Mouse (Mus musculus): Measurements from ENCODE around the gene 3110040N11Rik. TPM values are rescaled to one million over a fixed set of nuclear protein-coding genes. Genes with fewer than 3 reads are reported as not detected.
A peak's percentile ranks its signal among the peaks of the same experiment; 100 is the strongest.

Gene 3110040N11Rik
- polyA plus RNA-seq, 1 experiment from 2014 or later: 20.9 TPM

DNA sequence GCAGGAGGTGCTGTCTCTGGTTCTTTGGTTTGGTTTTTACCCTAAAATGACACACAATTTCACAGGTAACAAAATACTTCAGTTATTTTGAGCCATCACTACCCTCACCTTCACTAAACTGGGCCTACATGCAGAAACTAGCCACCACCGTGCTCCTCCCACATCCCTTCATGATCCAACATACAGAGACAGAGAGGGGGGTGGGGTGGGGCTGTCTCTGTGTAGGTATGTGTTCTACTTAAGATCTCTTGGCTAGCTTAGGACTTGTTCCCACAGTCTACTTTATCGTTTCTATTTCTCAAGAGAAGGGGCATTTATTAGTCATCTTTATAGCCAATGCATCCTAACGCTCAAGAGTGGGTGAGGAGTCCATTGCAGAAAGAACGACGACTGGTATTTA lies 742 bp downstream of the 3110040N11Rik start:
- H3K9me3 ChIP-seq (replicated peaks): no peaks in the 10 kb centered on the region
- H3K27me3 ChIP-seq: no peaks in the 10 kb centered on the region
- peaks cover 17% of the 10 kb centered on the region for H3K4me1 ChIP-seq (replicated peaks)
- peak overlapping the region; percentile 91 for H3K27ac ChIP-seq (replicated peaks)
- peak overlapping the region; percentile 77 for H3K9ac ChIP-seq
- peak overlapping the region; percentile 92 for H3K4me2 ChIP-seq
- peaks cover 7% of the 10 kb centered on the region for H3K36me3 ChIP-seq (replicated peaks)
- peak overlapping the region; percentile 70 for H3K4me3 ChIP-seq (replicated peaks)
- no peak; the same call in 1 of the 2 replicates for ATAC-seq (ENCODE audit: insufficient read depth)
- WGBS (ENCODE audit: insufficient replicate concordance): 3% methylated on average over 5 of the region's 5 CpGs

DNA sequence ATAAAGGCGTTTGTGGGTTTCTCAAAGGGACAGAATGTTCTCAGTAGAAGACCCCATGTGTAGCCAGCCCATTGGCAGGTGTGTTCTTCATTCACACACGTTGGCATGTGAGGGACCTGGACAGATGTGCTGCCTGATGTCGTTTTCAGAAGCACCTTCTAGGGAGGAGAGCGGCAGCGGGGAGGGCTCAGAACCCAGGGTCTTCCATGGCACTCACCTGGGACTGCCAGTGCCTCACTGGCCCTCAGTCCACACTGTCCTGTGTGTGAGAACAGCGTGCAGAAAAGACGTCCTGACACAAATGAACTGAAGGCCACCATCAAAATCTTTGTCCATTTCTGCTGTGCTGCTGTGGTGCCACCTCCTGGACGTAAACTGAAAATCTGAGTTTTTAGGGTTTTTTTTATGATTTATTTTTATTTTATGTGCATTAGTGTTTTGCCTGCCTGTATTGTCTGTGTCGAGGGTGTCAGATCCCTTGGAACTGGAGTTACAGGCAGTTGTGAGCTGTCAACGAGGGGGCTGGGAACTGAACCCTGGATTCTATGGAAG lies 11.5 kb downstream of the 3110040N11Rik start:
- Histone ChIP-seq H3K4me2 (no peak overlapping the region), H3K4me3 (replicated peaks) (no peak overlapping the region), H3K4me1 (replicated peaks) (no peaks in the 10 kb centered on the region), H3K36me3 (replicated peaks) (peaks cover 27% of the 10 kb centered on the region), H3K27ac (replicated peaks) (no peak overlapping the region), H3K27me3 (no peaks in the 10 kb centered on the region), H3K9me3 (replicated peaks) (0 out of 2 replicates have a peak, but pooled peaks cover 4% of the 10 kb centered on the region), H3K9ac (no peak overlapping the region)
- WGBS (ENCODE audit: insufficient replicate concordance): 59% methylated on average over 10 of the region's 10 CpGs
- no peak for ATAC-seq (ENCODE audit: insufficient read depth)

- no peak for ATAC-seq (ENCODE audit: insufficient read depth)
- H3K27me3 ChIP-seq: no peaks in the 10 kb centered on the region
- H3K4me1 ChIP-seq (replicated peaks): no peaks in the 10 kb centered on the region
- no peak overlapping the region for H3K4me3 ChIP-seq (replicated peaks)
- H3K9ac ChIP-seq: no peak overlapping the region
- peaks cover 8% of the 10 kb centered on the region for H3K36me3 ChIP-seq (replicated peaks)
- no peak overlapping the region for H3K27ac ChIP-seq (replicated peaks)
- H3K4me2 ChIP-seq: no peak overlapping the region
- 75% methylated on average over 5 of the region's 5 CpGs for WGBS (ENCODE audit: insufficient replicate concordance)
- H3K9me3 ChIP-seq (replicated peaks): 0 out of 2 replicates have a peak, but pooled peaks cover 2% of the 10 kb centered on the region
These were observed 14.0 kb downstream of the 3110040N11Rik start for GRCm38 (mm10) chr7:81775325-81775724.

GRCm38 (mm10) chr7:81772786-81773539 lies 16.3 kb downstream of the 3110040N11Rik start:
- H3K4me3 ChIP-seq (replicated peaks): no peak overlapping the region
- ATAC-seq (ENCODE audit: insufficient read depth): no peak
- WGBS (ENCODE audit: insufficient replicate concordance): 56% methylated on average over 10 of the region's 10 CpGs

GRCm38 (mm10) chr7:81763110-81763845 lies 26.0 kb downstream of the 3110040N11Rik start:
- peaks cover 30% of the 10 kb centered on the region for H3K4me1 ChIP-seq (replicated peaks)
- under 1% methylated on average over 60 of the region's 60 CpGs for WGBS (ENCODE audit: insufficient replicate concordance)
- H3K9ac ChIP-seq: peak overlapping the region; percentile 88
- H3K4me3 ChIP-seq (replicated peaks): peak overlapping the region; percentile 100
- H3K27ac ChIP-seq (replicated peaks): peak overlapping the region; percentile 89
- H3K4me2 ChIP-seq: peak overlapping the region; percentile 96
- no peaks in the 10 kb centered on the region for H3K9me3 ChIP-seq (replicated peaks)
- peak; percentile 65 for ATAC-seq (ENCODE audit: insufficient read depth)
- H3K36me3 ChIP-seq (replicated peaks): no peaks in the 10 kb centered on the region
- no peaks in the 10 kb centered on the region for H3K27me3 ChIP-seq

More at GRCm38 (mm10) chr7:81772786-81773539, 16.3 kb downstream of the 3110040N11Rik start:
- Histone ChIP-seq H3K27ac (replicated peaks) (no peak overlapping the region), H3K36me3 (replicated peaks) (no peaks in the 10 kb centered on the region), H3K9me3 (replicated peaks) (no peaks in the 10 kb centered on the region), H3K4me1 (replicated peaks) (no peaks in the 10 kb centered on the region), H3K9ac (no peak overlapping the region), H3K4me2 (no peak overlapping the region), H3K27me3 (no peaks in the 10 kb centered on the region)

DNA sequence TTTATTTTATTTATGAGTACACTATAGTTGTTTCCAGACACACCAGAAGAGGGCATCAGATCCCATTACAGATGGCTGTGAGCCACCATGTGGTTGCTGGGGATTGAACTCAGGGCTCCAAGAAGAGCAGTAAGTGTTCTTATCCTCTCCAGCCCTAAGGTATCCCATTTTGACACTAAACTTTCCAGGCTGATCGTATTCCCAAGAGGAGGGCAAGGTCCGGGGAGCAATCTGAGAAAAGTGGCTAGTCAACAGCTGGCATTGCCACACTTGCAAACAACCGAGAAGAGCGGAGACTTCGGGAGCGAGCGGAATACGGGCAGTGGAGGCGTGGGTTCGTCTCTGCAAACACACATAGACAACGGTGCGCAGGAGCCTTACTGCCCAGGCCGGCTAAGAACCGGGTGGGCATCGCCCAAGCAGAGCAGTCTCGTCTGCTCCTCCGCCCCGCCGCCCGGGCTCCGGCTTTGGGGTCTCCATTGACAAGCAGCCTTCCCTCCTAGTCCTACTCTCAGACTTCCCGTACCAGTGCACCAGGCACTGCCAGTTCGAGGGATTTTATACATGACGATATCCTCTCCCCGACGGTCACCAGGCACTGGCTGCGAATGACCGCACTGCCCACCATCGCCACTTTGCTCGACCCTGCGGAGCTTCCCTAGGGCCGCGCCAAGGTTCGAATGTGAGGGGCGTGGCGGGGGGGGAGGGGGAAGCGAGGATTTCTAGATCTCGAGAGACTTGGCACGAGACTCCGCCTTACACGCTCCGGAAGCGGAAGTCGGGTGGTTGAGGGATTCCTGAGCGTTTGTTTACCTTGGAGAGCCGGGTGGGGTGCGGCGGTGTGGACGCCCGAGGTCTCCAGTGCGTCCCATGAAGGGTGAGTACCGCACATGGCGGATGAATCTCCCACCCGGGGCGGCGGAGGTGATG lies 26.8 kb downstream of the 3110040N11Rik start, which contains the start of gene Ramac:
Ramac (plus strand) TSS at position 746 of the 930 bp plus-strand sequence.
- ATAC-seq (ENCODE audit: insufficient read depth): peak; percentile 91
- under 1% methylated on average over 56 of the region's 56 CpGs for WGBS (ENCODE audit: insufficient replicate concordance)
- peak within 1 kb of the TSS; percentile 89 for H3K27ac ChIP-seq (replicated peaks)

GRCm38 (mm10) chr7:81747956-81748355 lies 41.3 kb downstream of the 3110040N11Rik start:
- H3K4me3 ChIP-seq (replicated peaks): no peak overlapping the region
- H3K9me3 ChIP-seq (replicated peaks): no peaks in the 10 kb centered on the region
- H3K36me3 ChIP-seq (replicated peaks): no peaks in the 10 kb centered on the region
- no peaks in the 10 kb centered on the region for H3K27me3 ChIP-seq
- 0 out of 2 replicates have a peak, but pooled peaks cover 2% of the 10 kb centered on the region for H3K4me1 ChIP-seq (replicated peaks)
- H3K27ac ChIP-seq (replicated peaks): no peak overlapping the region
- 60% methylated on average over 3 of the region's 3 CpGs for WGBS (ENCODE audit: insufficient replicate concordance)
- no peak overlapping the region for H3K9ac ChIP-seq
- ATAC-seq (ENCODE audit: insufficient read depth): no peak
- no peak overlapping the region for H3K4me2 ChIP-seq

More for the DNA sequence above, 26.8 kb downstream of the 3110040N11Rik start, which contains the start of gene Ramac:
- Histone ChIP-seq H3K9ac (peak within 1 kb of the TSS; percentile 88), H3K36me3 (replicated peaks) (no peaks in the 10 kb centered on the region), H3K4me2 (peak within 1 kb of the TSS; percentile 96), H3K4me3 (replicated peaks) (peak within 1 kb of the TSS; percentile 100), H3K27me3 (no peaks in the 10 kb centered on the region), H3K4me1 (replicated peaks) (peaks cover 30% of the 10 kb centered on the region), H3K9me3 (replicated peaks) (no peaks in the 10 kb centered on the region)

DNA sequence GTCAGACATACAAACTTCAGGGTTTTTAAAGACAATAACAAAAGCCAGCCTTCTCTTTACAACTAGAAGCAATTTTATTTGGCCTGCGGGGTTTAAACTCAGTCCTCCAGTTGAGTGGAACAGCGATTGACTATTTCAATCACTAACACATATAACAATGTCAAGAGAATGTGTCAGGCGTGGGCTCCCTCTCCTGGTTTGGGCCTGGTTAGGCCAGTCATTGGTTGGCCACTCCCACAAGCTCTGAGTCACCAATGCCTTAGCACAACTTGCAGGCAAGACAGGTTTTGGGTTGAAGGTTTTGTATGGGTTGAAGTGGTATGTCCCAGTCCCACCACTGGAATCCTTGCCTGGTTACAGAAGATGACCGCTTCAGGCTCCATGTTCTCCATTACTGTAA lies 45.1 kb downstream of the 3110040N11Rik start:
- Histone ChIP-seq H3K4me2 (no peak overlapping the region), H3K27me3 (no peaks in the 10 kb centered on the region), H3K4me3 (replicated peaks) (no peak overlapping the region), H3K9ac (no peak overlapping the region), H3K36me3 (replicated peaks) (no peaks in the 10 kb centered on the region), H3K27ac (replicated peaks) (no peak overlapping the region), H3K4me1 (replicated peaks) (peaks cover 8% of the 10 kb centered on the region; the same call in 1 of the 2 replicates), H3K9me3 (replicated peaks) (no peaks in the 10 kb centered on the region)
- no peak for ATAC-seq (ENCODE audit: insufficient read depth)
- WGBS (ENCODE audit: insufficient replicate concordance): 58% methylated on average over 4 of the region's 4 CpGs

DNA sequence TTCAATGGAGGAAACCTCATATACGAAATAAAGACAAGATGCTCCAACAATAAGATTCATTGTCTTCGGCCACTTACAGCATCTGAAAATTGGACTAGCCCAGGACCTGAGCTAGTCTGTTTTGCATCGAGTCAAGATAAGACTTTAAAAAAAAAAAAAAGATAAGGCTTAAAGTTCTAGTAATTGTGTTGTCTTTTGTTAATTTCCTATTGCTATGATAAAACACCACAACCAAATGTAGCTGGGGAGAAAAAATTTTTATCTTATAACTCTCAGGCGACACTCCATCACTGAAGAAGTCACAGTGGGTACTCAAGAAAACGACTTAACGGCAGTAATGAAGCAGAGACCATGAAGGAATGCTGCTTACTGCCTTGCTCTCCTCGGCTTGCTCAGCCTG lies 49.3 kb downstream of the 3110040N11Rik start:
- 50% methylated on average over 7 of the region's 7 CpGs for WGBS (ENCODE audit: insufficient replicate concordance)
- peaks cover 8% of the 10 kb centered on the region for H3K4me1 ChIP-seq (replicated peaks)
- ATAC-seq (ENCODE audit: insufficient read depth): no peak
- H3K4me3 ChIP-seq (replicated peaks): no peak overlapping the region
- no peaks in the 10 kb centered on the region for H3K27me3 ChIP-seq
- H3K36me3 ChIP-seq (replicated peaks): no peaks in the 10 kb centered on the region
- no peak overlapping the region for H3K27ac ChIP-seq (replicated peaks)
- no peak overlapping the region for H3K9ac ChIP-seq
- H3K9me3 ChIP-seq (replicated peaks): no peaks in the 10 kb centered on the region
- H3K4me2 ChIP-seq: no peak overlapping the region

DNA sequence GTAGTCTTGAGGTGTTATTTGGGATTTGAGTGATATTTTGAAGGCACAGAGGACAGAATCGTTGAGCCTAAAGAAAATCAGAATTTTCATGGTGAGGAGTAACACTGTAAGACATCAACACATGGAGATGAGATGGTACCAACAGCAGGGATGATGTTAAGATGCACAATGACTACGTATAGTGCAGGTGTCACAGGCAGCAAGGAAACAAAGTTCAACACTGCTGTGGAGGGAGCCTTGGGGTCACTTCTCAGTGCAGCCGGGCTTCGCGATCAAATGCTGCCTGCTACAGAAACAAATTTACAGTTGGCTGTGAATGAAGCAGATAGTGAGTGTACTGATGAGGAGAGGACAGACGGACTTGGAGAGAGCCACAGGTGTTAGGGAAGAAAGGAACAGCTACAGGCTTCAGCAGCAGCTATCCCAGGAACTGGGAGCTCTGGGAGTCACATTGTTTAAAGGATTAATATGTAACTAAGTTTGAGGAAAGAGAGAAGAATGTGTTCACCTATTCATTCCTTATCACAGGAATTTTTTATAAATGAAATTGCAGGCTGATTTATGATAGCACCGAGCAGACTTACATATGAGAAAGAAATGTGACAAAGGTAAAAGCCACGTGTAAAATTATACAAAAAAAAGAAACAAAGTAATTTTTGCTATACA lies 50.4 kb downstream of the 3110040N11Rik start:
- H3K27ac ChIP-seq (replicated peaks): no peak overlapping the region
- H3K4me3 ChIP-seq (replicated peaks): no peak overlapping the region
- H3K9ac ChIP-seq: no peak overlapping the region
- H3K9me3 ChIP-seq (replicated peaks): no peaks in the 10 kb centered on the region
- H3K36me3 ChIP-seq (replicated peaks): no peaks in the 10 kb centered on the region
- 61% methylated on average over 8 of the region's 8 CpGs for WGBS (ENCODE audit: insufficient replicate concordance)
- H3K4me1 ChIP-seq (replicated peaks): peaks cover 6% of the 10 kb centered on the region
- ATAC-seq (ENCODE audit: insufficient read depth): no peak
- no peak overlapping the region for H3K4me2 ChIP-seq
- no peaks in the 10 kb centered on the region for H3K27me3 ChIP-seq
